Mouse (Mus musculus) stomach, postnatal 0 days (tissue): ENCODE results near the gene Cxcr4. TPM values are rescaled to one million over a fixed set of nuclear protein-coding genes. Genes with fewer than 3 reads are reported as not detected.

Experiments
- ATAC-seq: fragments of 200-750 bp; cut with Nextera tagmentation; 2 replicates; pipeline ENCODE4 v1.8.0; 2017; ENCODE audit not compliant: low FRiP score, low TSS enrichment
- DNase-seq: peaks from one replicate; pipeline ENCODE4 v3.0.0-alpha.2; 2016; ENCODE audit warnings: low spot score
- H3K27ac ChIP-seq: fragments of 300-500 bp; sonication (generic); replicated peaks from 2 replicates; pipeline ENCODE4 v1.5.1; 2014; ENCODE audit warnings: mild to moderate bottlenecking, control low read depth
- H3K27me3 ChIP-seq: fragments of 300-500 bp; sonication (generic); 2 replicates; pipeline ENCODE4 v1.6.1; 2014; ENCODE audit warnings: low read length; ENCODE audit not compliant: control insufficient read depth, insufficient read depth
- H3K36me3 ChIP-seq: fragments of 300-500 bp; sonication (generic); 2 replicates; pipeline ENCODE4 v1.6.1; 2014; ENCODE audit warnings: low read length, mixed read lengths; ENCODE audit not compliant: control insufficient read depth, insufficient read depth
- H3K4me1 ChIP-seq: fragments of 300-500 bp; sonication (generic); replicated peaks from 2 replicates; pipeline ENCODE4 v1.6.1; 2014; ENCODE audit warnings: antibody characterized with exemption; ENCODE audit not compliant: control insufficient read depth, insufficient read depth
- H3K4me2 ChIP-seq: fragments of 300-500 bp; sonication (generic); replicated peaks from 2 replicates; pipeline ENCODE4 v1.6.1; 2014; ENCODE audit warnings: low read depth, mild to moderate bottlenecking, control low read depth, moderate library complexity
- H3K4me3 ChIP-seq: fragments of 300-500 bp; sonication (generic); 2 replicates; pipeline ENCODE4 v1.5.1; 2014; ENCODE audit warnings: low read depth, low read length, control low read depth
- H3K9ac ChIP-seq: fragments of 300-500 bp; sonication (generic); 2 replicates; pipeline ENCODE4 v1.6.1; 2014; ENCODE audit warnings: mild to moderate bottlenecking, low read length, control low read depth, mixed read lengths
- H3K9me3 ChIP-seq: fragments of 300-500 bp; sonication (generic); 2 replicates; pipeline ENCODE4 v1.6.1; 2016; ENCODE audit warnings: low read length; ENCODE audit not compliant: control insufficient read depth
- CTCF ChIP-seq: IDR thresholded peaks from 2 replicates; pipeline ENCODE4 v1.5.1; 2016; ENCODE audit warnings: antibody characterized with exemption, low read depth, mild to moderate bottlenecking, moderate library complexity
- EP300 ChIP-seq: optimal IDR thresholded peaks from 2 replicates; pipeline ENCODE3; 2016; ENCODE audit warnings: antibody characterized with exemption
- WGBS: fragments of 180-500 bp; shearing (Covaris S2); extraction: QIAGEN DNeasy Blood & Tissue Kit; methylation state at CpG from one replicate; pipeline ENCODE4 v1.1.7; 2014; 5-methylcytosine and 5-hydroxymethylcytosine counted together
- polyA plus RNA-seq: library from polyadenylated mRNA; unstranded; fragments of >200 nt; fragmentation: Nextera tagmentation; extraction: Ambion mirVana; gene quantifications from 2 replicates; pipeline ENCODE4 v1.2.1, GENCODE M21; 2015

Gene Cxcr4
- polyA plus RNA-seq, 1 experiment from 2014 or later, result 2.0 TPM

GRCm38 (mm10) chr1:128594353-128595104, 2.4 kb upstream of the Cxcr4 start:
- Histone ChIP-seq H3K4me1 (no peaks in the 10 kb centered on the region; the same call in 1 of the 2 replicates), H3K4me3 (no peak overlapping the region), H3K36me3 (no peaks in the 10 kb centered on the region), H3K27ac (no peak overlapping the region), H3K9me3 (no peaks in the 10 kb centered on the region), H3K4me2 (no peak overlapping the region), H3K9ac (no peak overlapping the region), H3K27me3 (no peaks in the 10 kb centered on the region)
- no peak for ATAC-seq
- DNase-seq, result no peak
- no peak for TF ChIP-seq EP300
- TF ChIP-seq CTCF, result no peak
- WGBS, result 27% methylated on average over 12 of the region's 12 CpGs

- no peaks in the 10 kb centered on the region for H3K36me3 ChIP-seq
- H3K9ac ChIP-seq, result peak overlapping the region; percentile 54
- peak overlapping the region; percentile 59 for H3K4me3 ChIP-seq
- no peak for TF ChIP-seq CTCF
- TF ChIP-seq EP300, result no peak
- H3K27ac ChIP-seq, result no peak overlapping the region; the same call in 1 of the 2 replicates
- H3K4me2 ChIP-seq, result peak overlapping the region; percentile 88
- DNase-seq, result peak; percentile 55
- peak; percentile 36 for ATAC-seq
- 3% methylated on average over 21 of the region's 24 CpGs for WGBS
- H3K4me1 ChIP-seq, result no peaks in the 10 kb centered on the region; the same call in 1 of the 2 replicates
- H3K27me3 ChIP-seq, result no peaks in the 10 kb centered on the region
- no peaks in the 10 kb centered on the region for H3K9me3 ChIP-seq
These were observed 938 bp upstream of the Cxcr4 start for GRCm38 (mm10) chr1:128592961-128593501.

- Histone ChIP-seq H3K4me1 (no peaks in the 10 kb centered on the region; the same call in 1 of the 2 replicates), H3K27me3 (no peaks in the 10 kb centered on the region), H3K9me3 (no peaks in the 10 kb centered on the region), H3K4me2 (peak overlapping the region; percentile 88), H3K27ac (0 out of 2 replicates have a peak overlapping the region, but pooled peaks have one; percentile 18), H3K9ac (peak overlapping the region; percentile 54), H3K36me3 (no peaks in the 10 kb centered on the region), H3K4me3 (peak overlapping the region; percentile 59)
- ATAC-seq (peak; percentile 21), DNase-seq (peak; percentile 55)
- WGBS, result 1% methylated on average over 20 of the region's 20 CpGs
- TF ChIP-seq CTCF, result no peak
- TF ChIP-seq EP300, result no peak
These were observed 327 bp downstream of the Cxcr4 start for GRCm38 (mm10) chr1:128591721-128592210.

GRCm38 (mm10) chr1:128590816-128591720, 1.0 kb downstream of the Cxcr4 start:
- no peak overlapping the region for H3K27ac ChIP-seq
- H3K9ac ChIP-seq, result peak overlapping the region; percentile 54
- no peaks in the 10 kb centered on the region for H3K9me3 ChIP-seq
- H3K4me3 ChIP-seq, result peak overlapping the region; percentile 59
- H3K4me1 ChIP-seq, result no peaks in the 10 kb centered on the region; the same call in 1 of the 2 replicates
- no peak for ATAC-seq
- peak; percentile 52 for DNase-seq
- H3K36me3 ChIP-seq, result no peaks in the 10 kb centered on the region
- H3K4me2 ChIP-seq, result peak overlapping the region; percentile 88
- TF ChIP-seq CTCF (no peak), EP300 (no peak)
- WGBS, result under 1% methylated on average over 63 of the region's 63 CpGs
- H3K27me3 ChIP-seq, result no peaks in the 10 kb centered on the region

- Histone ChIP-seq H3K4me2 (0 out of 2 replicates have a peak overlapping the region, but pooled peaks have one; percentile 11), H3K4me3 (no peak overlapping the region), H3K9me3 (no peaks in the 10 kb centered on the region)
These were observed 2.1 kb downstream of the Cxcr4 start for GRCm38 (mm10) chr1:128590011-128590410.

More at GRCm38 (mm10) chr1:128590011-128590410, 2.1 kb downstream of the Cxcr4 start:
- TF ChIP-seq EP300 (no peak), CTCF (no peak)
- DNase-seq (no peak), ATAC-seq (no peak)
- Histone ChIP-seq H3K27me3 (no peaks in the 10 kb centered on the region), H3K9ac (no peak overlapping the region), H3K27ac (no peak overlapping the region), H3K4me1 (no peaks in the 10 kb centered on the region; the same call in 1 of the 2 replicates), H3K36me3 (no peaks in the 10 kb centered on the region)
- 20% methylated on average over 6 of the region's 6 CpGs for WGBS
